13 mouse cellular contexts compared by ENCODE assay signal in the genomic region with DNA sequence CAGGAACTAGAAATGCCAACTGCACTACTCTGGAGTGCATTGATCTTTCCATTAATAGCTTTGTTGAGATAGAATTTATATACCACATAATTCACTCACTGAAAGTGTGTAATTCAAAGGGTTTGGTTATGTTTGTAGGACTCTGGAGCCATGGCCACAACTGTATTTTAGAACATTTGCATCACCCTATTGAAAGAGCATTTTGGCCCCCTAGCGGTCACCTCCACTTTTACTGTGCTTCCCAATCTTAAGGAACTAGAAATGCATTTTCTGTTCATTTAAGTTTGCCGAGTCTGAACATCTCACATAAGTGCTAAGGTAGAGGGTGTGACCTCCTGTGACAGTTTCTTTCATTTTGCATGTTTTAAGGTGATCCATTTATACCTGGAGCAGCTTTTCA.
DNase-seq lines count a peak whose midpoint lies in the region; ATAC-seq lines count a peak whose summit lies in the region.
"Had no signal": no experiment of that assay in that cellular context is flagged by ENCODE, and none has a peak within 500 bp of the region (broad histone marks: within the 10 kb centered on the region; RNA-seq: fewer than 3 reads in every experiment).

No protein-coding gene starts in this region.

- H3K9ac ChIP-seq in forebrain, embryonic 14.5 days (ENCODE audit: low read length) = no peak overlapping the region
- H3K9ac ChIP-seq in forebrain, embryonic 15.5 days (replicated peaks) = no peak overlapping the region
- H3K9ac ChIP-seq: heart, embryonic 13.5 days; limb, embryonic 12.5 days had no signal

- no peaks in the 10 kb centered on the region for H3K36me3 ChIP-seq in forebrain, embryonic 14.5 days (ENCODE audit: control insufficient read depth, insufficient read depth, low read length)
- H3K36me3 ChIP-seq in forebrain, embryonic 15.5 days = no peaks in the 10 kb centered on the region
- H3K36me3 ChIP-seq: heart, embryonic 13.5 days; limb, embryonic 12.5 days had no signal

- DNase-seq in forebrain, embryonic 14.5 days (ENCODE audit: low spot score) = peak; percentile 25
- DNase-seq in left cerebral cortex, postnatal 4 days = peak; percentile 3
- DNase-seq in left cerebral cortex, adult 9 months (ENCODE audit: low spot score in 2 of 2) = no peak
- DNase-seq in ES-CJ7 (ENCODE audit: low read depth, low spot score) = peak; percentile 5
- peak; percentile 3 for DNase-seq in forelimb bud, embryonic 11.5 days (ENCODE audit: low read depth, low spot score)
- no peak for DNase-seq in cerebellum, postnatal 25 days
- DNase-seq: cerebellum, adult 9-10 months; kidney, adult 2 months had no signal

- H3K9me3 ChIP-seq in forebrain, embryonic 14.5 days (replicated peaks; ENCODE audit: control insufficient read depth, low read length) = no peaks in the 10 kb centered on the region
- no peaks in the 10 kb centered on the region for H3K9me3 ChIP-seq in forebrain, embryonic 15.5 days
- H3K9me3 ChIP-seq: heart, embryonic 13.5 days; limb, embryonic 12.5 days had no signal

- no peaks in the 10 kb centered on the region for H3K4me1 ChIP-seq in forebrain, embryonic 14.5 days (ENCODE audit: control insufficient read depth, insufficient read depth, low read length)
- no peaks in the 10 kb centered on the region for H3K4me1 ChIP-seq in forebrain, embryonic 15.5 days
- H3K4me1 ChIP-seq: heart, embryonic 13.5 days; limb, embryonic 12.5 days had no signal

- no peak for ATAC-seq in forebrain, embryonic 14.5 days
- no peak for ATAC-seq in forebrain, embryonic 15.5 days (replicated peaks)
- no peak; the same call in 1 of the 2 replicates for ATAC-seq in granulocyte monocyte progenitor cell, adult 5-6 weeks (replicated peaks; ENCODE audit: poor library complexity, severe bottlenecking)
- ATAC-seq: forebrain, embryonic 16.5 days had no signal

- H3K27me3 ChIP-seq in forebrain, embryonic 14.5 days (replicated peaks; ENCODE audit: control insufficient read depth, insufficient read depth, low read length) = no peaks in the 10 kb centered on the region
- H3K27me3 ChIP-seq in forebrain, embryonic 15.5 days = no peaks in the 10 kb centered on the region
- H3K27me3 ChIP-seq: heart, embryonic 13.5 days; limb, embryonic 12.5 days had no signal

- H3K4me3 ChIP-seq in forebrain, embryonic 14.5 days (ENCODE audit: low read depth, low read length) = no peak overlapping the region
- H3K4me3 ChIP-seq in forebrain, embryonic 15.5 days = no peak overlapping the region
- H3K4me3 ChIP-seq: heart, embryonic 13.5 days; limb, embryonic 12.5 days had no signal

- intact Hi-C loops in left cerebral cortex, postnatal 4 days (cut with DNase I) = no loop called here

- 42% methylated on average over 2 of the region's 2 CpGs for WGBS in forebrain, embryonic 14.5 days
- WGBS in forebrain, embryonic 15.5 days = 39% methylated on average over 2 of the region's 2 CpGs

- H3K27ac ChIP-seq in forebrain, embryonic 14.5 days (ENCODE audit: low read depth, low read length) = no peak overlapping the region
- no peak overlapping the region for H3K27ac ChIP-seq in forebrain, embryonic 15.5 days (replicated peaks)
- H3K27ac ChIP-seq: heart, embryonic 13.5 days; limb, embryonic 12.5 days had no signal

- H3K4me2 ChIP-seq in forebrain, embryonic 14.5 days (ENCODE audit: low read length) = no peak overlapping the region
- no peak overlapping the region for H3K4me2 ChIP-seq in forebrain, embryonic 15.5 days (replicated peaks)
- H3K4me2 ChIP-seq: heart, embryonic 13.5 days; limb, embryonic 12.5 days had no signal

Comparison
In these comparisons a context has a peak if more than half of its experiments do, and no peak if none do; other contexts are left out.
1. DNase-seq: peak in forebrain, embryonic 14.5 days (single experiment), left cerebral cortex, postnatal 4 days (single experiment), ES-CJ7 (single experiment) and forelimb bud, embryonic 11.5 days (single experiment); none in left cerebral cortex, adult 9 months (0 of 2) and cerebellum, postnatal 25 days (0 of 2).